Mouse (Mus musculus) hindbrain, postnatal 0 days (tissue): ENCODE results near the gene Vac14. TPM values are rescaled to one million over a fixed set of nuclear protein-coding genes. Genes with fewer than 3 reads are reported as not detected.
A peak's percentile ranks its signal among the peaks of the same experiment; 100 is the strongest.

Source experiments
- ATAC-seq: fragments of 200-750 bp; cut with Nextera tagmentation; 2 replicates; pipeline ENCODE4 v1.8.0; 2017; ENCODE audit warnings: mild to moderate bottlenecking, moderate TSS enrichment, moderate library complexity
- DNase-seq: peaks from one replicate; pipeline ENCODE4 v3.0.0-alpha.2; 2015; ENCODE audit warnings: low spot score
- H3K27ac ChIP-seq: fragments of 300-500 bp; sonication (generic); 2 replicates; pipeline ENCODE4 v1.5.1; 2014; ENCODE audit warnings: mild to moderate bottlenecking
- H3K27me3 ChIP-seq: fragments of 300-500 bp; sonication (generic); 2 replicates; pipeline ENCODE4 v1.6.1; 2014; ENCODE audit warnings: low read length, mixed read lengths; ENCODE audit not compliant: insufficient read depth
- H3K36me3 ChIP-seq: fragments of 300-500 bp; sonication (generic); 2 replicates; pipeline ENCODE4 v1.6.1; 2014; ENCODE audit warnings: low read length, mixed read lengths; ENCODE audit not compliant: insufficient read depth
- H3K4me1 ChIP-seq: fragments of 300-500 bp; sonication (generic); 2 replicates; pipeline ENCODE4 v1.6.1; 2014; ENCODE audit warnings: antibody characterized with exemption, low read length, mixed read lengths; ENCODE audit not compliant: insufficient read depth
- H3K4me2 ChIP-seq: fragments of 300-500 bp; sonication (generic); 2 replicates; pipeline ENCODE4 v1.6.1; 2014; ENCODE audit warnings: low read depth, mild to moderate bottlenecking, low read length, moderate library complexity, mixed read lengths
- H3K4me3 ChIP-seq: fragments of 300-500 bp; sonication (generic); 2 replicates; pipeline ENCODE4 v1.5.1; 2014; ENCODE audit warnings: low read length
- H3K9ac ChIP-seq: fragments of 300-500 bp; sonication (generic); replicated peaks from 2 replicates; pipeline ENCODE4 v1.6.1; 2014; ENCODE audit warnings: mild to moderate bottlenecking, low read length, moderate library complexity, mixed read lengths
- H3K9me3 ChIP-seq: fragments of 300-500 bp; sonication (generic); 2 replicates; pipeline ENCODE4 v1.6.1; 2016; ENCODE audit warnings: low read length, mixed read lengths
- CTCF ChIP-seq: IDR thresholded peaks from 2 replicates; pipeline ENCODE4 v1.5.1; 2016; ENCODE audit warnings: antibody characterized with exemption, control low read depth, low read depth
- WGBS: fragments of 180-500 bp; shearing (Covaris S2); extraction: QIAGEN DNeasy Blood & Tissue Kit; methylation state at CpG from one replicate; pipeline ENCODE4 v1.1.7; 2014; 5-methylcytosine and 5-hydroxymethylcytosine counted together
- polyA plus RNA-seq: library from polyadenylated mRNA; unstranded; fragments of >200 nt; fragmentation: Nextera tagmentation; extraction: Ambion mirVana; gene quantifications from 2 replicates; pipeline ENCODE4 v1.2.1, GENCODE M21; 2015
- total RNA-seq: library from RNA; depleted of rRNA; stranded (reverse); fragments of >200 nt; gene quantifications from 2 replicates; pipeline ENCODE4 v1.2.3, GENCODE M21; 2014

Vac14 gene
- total and polyA plus RNA-seq, 2 experiments from 2014 or later = 26.1 to 44.1 TPM

- H3K9ac ChIP-seq = no peak overlapping the region
- no peak for TF ChIP-seq CTCF
- no peaks in the 10 kb centered on the region for H3K27me3 ChIP-seq
- 88% methylated on average over 35 of the region's 35 CpGs for WGBS
- H3K27ac ChIP-seq = no peak overlapping the region
- no peak overlapping the region for H3K4me2 ChIP-seq
- DNase-seq = no peak
- H3K4me1 ChIP-seq = no peaks in the 10 kb centered on the region
- ATAC-seq = no peak
- H3K4me3 ChIP-seq = no peak overlapping the region
- peaks cover 39% of the 10 kb centered on the region for H3K36me3 ChIP-seq
- H3K9me3 ChIP-seq = no peaks in the 10 kb centered on the region
Observed at GRCm38 (mm10) chr8:110738591-110739195, 120.3 kb downstream of the Vac14 start.

GRCm38 (mm10) chr8:110740629-110741175 lies 122.3 kb downstream of the Vac14 start:
- DNase-seq (no peak), ATAC-seq (no peak)
- H3K4me2 ChIP-seq = no peak overlapping the region
- 87% methylated on average over 5 of the region's 5 CpGs for WGBS
- no peak overlapping the region for H3K9ac ChIP-seq
- H3K4me3 ChIP-seq = no peak overlapping the region
- H3K9me3 ChIP-seq = no peaks in the 10 kb centered on the region
- no peak overlapping the region for H3K27ac ChIP-seq
- no peaks in the 10 kb centered on the region for H3K4me1 ChIP-seq
- peaks cover 31% of the 10 kb centered on the region for H3K36me3 ChIP-seq
- no peak for TF ChIP-seq CTCF
- H3K27me3 ChIP-seq = no peaks in the 10 kb centered on the region

- Histone ChIP-seq H3K9me3 (no peaks in the 10 kb centered on the region), H3K4me1 (no peaks in the 10 kb centered on the region), H3K36me3 (peaks cover 25% of the 10 kb centered on the region), H3K4me2 (no peak overlapping the region), H3K27ac (peak overlapping the region; percentile 4; the same call in 1 of the 2 replicates), H3K4me3 (no peak overlapping the region), H3K9ac (no peak overlapping the region), H3K27me3 (no peaks in the 10 kb centered on the region)
- WGBS = 68% methylated on average over 15 of the region's 15 CpGs
- ATAC-seq = peak; percentile 2; the same call in 1 of the 2 replicates
- TF ChIP-seq CTCF = no peak
- DNase-seq = no peak
Observed at GRCm38 (mm10) chr8:110741816-110742451, 123.5 kb downstream of the Vac14 start.

- DNase-seq (no peak), ATAC-seq (no peak)
- Histone ChIP-seq H3K9ac (no peak overlapping the region), H3K4me2 (no peak overlapping the region), H3K27ac (no peak overlapping the region), H3K4me1 (no peaks in the 10 kb centered on the region), H3K4me3 (no peak overlapping the region), H3K27me3 (no peaks in the 10 kb centered on the region), H3K36me3 (peaks cover 20% of the 10 kb centered on the region), H3K9me3 (no peaks in the 10 kb centered on the region)
- WGBS = 87% methylated on average over 5 of the region's 5 CpGs
- no peak for TF ChIP-seq CTCF
Observed at GRCm38 (mm10) chr8:110742452-110742818, 124.0 kb downstream of the Vac14 start.

GRCm38 (mm10) chr8:110745162-110745561 lies 126.8 kb downstream of the Vac14 start:
- ATAC-seq (no peak), DNase-seq (no peak)
- Histone ChIP-seq H3K27me3 (no peaks in the 10 kb centered on the region), H3K4me1 (no peaks in the 10 kb centered on the region), H3K9ac (no peak overlapping the region), H3K27ac (no peak overlapping the region), H3K36me3 (no peaks in the 10 kb centered on the region), H3K4me2 (no peak overlapping the region), H3K4me3 (no peak overlapping the region), H3K9me3 (no peaks in the 10 kb centered on the region)
- no peak for TF ChIP-seq CTCF
- 96% methylated on average over 10 of the region's 10 CpGs for WGBS

- no peaks in the 10 kb centered on the region for H3K4me1 ChIP-seq
- DNase-seq (no peak), ATAC-seq (no peak)
- no peak overlapping the region for H3K4me3 ChIP-seq
- 73% methylated on average over 9 of the region's 9 CpGs for WGBS
- no peak overlapping the region for H3K4me2 ChIP-seq
- no peaks in the 10 kb centered on the region for H3K36me3 ChIP-seq
- H3K27me3 ChIP-seq = no peaks in the 10 kb centered on the region
- no peak overlapping the region for H3K9ac ChIP-seq
- H3K9me3 ChIP-seq = no peaks in the 10 kb centered on the region
- TF ChIP-seq CTCF = no peak
- H3K27ac ChIP-seq = no peak overlapping the region
Observed at GRCm38 (mm10) chr8:110746661-110747060, 128.3 kb downstream of the Vac14 start.
